Mouse (Mus musculus) embryonic fibroblast, embryonic 13.5 days (primary cell): ENCODE data around the gene Rab5c. TPM values are rescaled to one million over a fixed set of nuclear protein-coding genes. Genes with fewer than 3 reads are reported as not detected.

Experiments used
- H3K27ac ChIP-seq: 2 replicates; pipeline ENCODE4 v1.5.1; 2012; ENCODE audit warnings: low read length, control low read depth, inconsistent platforms; ENCODE audit not compliant: insufficient read depth
- H3K4me1 ChIP-seq: 2 replicates; pipeline ENCODE4 v1.6.1; 2011; ENCODE audit warnings: low read length; ENCODE audit not compliant: control insufficient read depth, insufficient read depth
- H3K4me3 ChIP-seq: 2 replicates; pipeline ENCODE4 v1.5.1; 2011; ENCODE audit warnings: mild to moderate bottlenecking, control low read depth, low read length; ENCODE audit not compliant: insufficient read depth
- CTCF ChIP-seq: IDR thresholded peaks from 2 replicates; pipeline ENCODE4 v1.5.1; 2011; ENCODE audit warnings: mild to moderate bottlenecking, control low read depth, low read length, moderate library complexity, borderline replicate concordance; ENCODE audit not compliant: insufficient read depth
- POLR2A ChIP-seq: IDR thresholded peaks from 2 replicates; pipeline ENCODE4 v1.6.1; 2011; ENCODE audit warnings: low read depth, mild to moderate bottlenecking, control low read depth, low read length, moderate library complexity
- polyA plus RNA-seq: library from polyadenylated mRNA; stranded (reverse); fragments of >200 nt; gene quantifications from 2 replicates; pipeline ENCODE4 v1.2.4, GENCODE M21; 2011; ENCODE audit warnings: low read depth; ENCODE audit not compliant: missing spikeins, insufficient read length

The Rab5c gene
- polyA plus RNA-seq, 1 experiment, result 168 TPM

GRCm38 (mm10) chr11:100769980-100770379 is 32.0 kb upstream of the Rab5c start:
- peak overlapping the region; percentile 78 for H3K4me3 ChIP-seq
- no peaks in the 10 kb centered on the region for H3K4me1 ChIP-seq
- no peak for TF ChIP-seq CTCF
- TF ChIP-seq POLR2A, result no peak
- H3K27ac ChIP-seq, result no peak overlapping the region

- TF ChIP-seq CTCF, result no peak
- no peak for TF ChIP-seq POLR2A
- Histone ChIP-seq H3K27ac (no peak overlapping the region), H3K4me3 (no peak overlapping the region), H3K4me1 (no peaks in the 10 kb centered on the region)
Measured at GRCm38 (mm10) chr11:100767871-100768270, 29.9 kb upstream of the Rab5c start.

GRCm38 (mm10) chr11:100766726-100767125 is 28.7 kb upstream of the Rab5c start:
- Histone ChIP-seq H3K4me3 (no peak overlapping the region), H3K4me1 (no peaks in the 10 kb centered on the region), H3K27ac (no peak overlapping the region)
- TF ChIP-seq CTCF, result no peak
- TF ChIP-seq POLR2A, result no peak

- TF ChIP-seq POLR2A (no peak), CTCF (no peak)
- Histone ChIP-seq H3K4me3 (peak within 1 kb of the TSS; percentile 19; the same call in 1 of the 2 replicates), H3K27ac (no peak within 1 kb of the TSS)
Measured at GRCm38 (mm10) chr11:100762831-100763230, 24.8 kb upstream of the Rab5c start, which contains the start of gene Hcrt. Gene Hcrt, minus strand, starts transcription at chr11:100762931.

GRCm38 (mm10) chr11:100761547-100762045 is 23.6 kb upstream of the Rab5c start:
- Histone ChIP-seq H3K4me1 (no peaks in the 10 kb centered on the region), H3K4me3 (peak overlapping the region; percentile 61), H3K27ac (no peak overlapping the region)
- TF ChIP-seq CTCF (peak; percentile 91), POLR2A (0 out of 2 replicates have a peak, but pooled peaks have one; percentile 24)

More at GRCm38 (mm10) chr11:100762831-100763230, 24.8 kb upstream of the Rab5c start, which contains the start of gene Hcrt:
- H3K4me1 ChIP-seq, result no peaks in the 10 kb centered on the region

GRCm38 (mm10) chr11:100759611-100760233 is 21.7 kb upstream of the Rab5c start, which contains the start of gene Kcnh4:
Gene Kcnh4, minus strand, starts transcription at chr11:100759942.
- no peaks in the 10 kb centered on the region for H3K4me1 ChIP-seq
- H3K4me3 ChIP-seq, result no peak within 1 kb of the TSS
- no peak for TF ChIP-seq POLR2A
- no peak for TF ChIP-seq CTCF
- no peak within 1 kb of the TSS for H3K27ac ChIP-seq

GRCm38 (mm10) chr11:100758707-100759610 is 20.9 kb upstream of the Rab5c start:
- Histone ChIP-seq H3K4me3 (no peak overlapping the region), H3K4me1 (no peaks in the 10 kb centered on the region), H3K27ac (no peak overlapping the region)
- TF ChIP-seq POLR2A, result no peak
- no peak for TF ChIP-seq CTCF

GRCm38 (mm10) chr11:100757566-100757965 is 19.6 kb upstream of the Rab5c start:
- TF ChIP-seq CTCF (no peak), POLR2A (no peak)
- H3K4me1 ChIP-seq, result no peaks in the 10 kb centered on the region
- H3K27ac ChIP-seq, result no peak overlapping the region
- no peak overlapping the region for H3K4me3 ChIP-seq

GRCm38 (mm10) chr11:100756476-100756875 is 18.5 kb upstream of the Rab5c start:
- TF ChIP-seq POLR2A (no peak), CTCF (no peak)
- H3K4me1 ChIP-seq, result no peaks in the 10 kb centered on the region
- H3K4me3 ChIP-seq, result no peak overlapping the region
- H3K27ac ChIP-seq, result no peak overlapping the region

GRCm38 (mm10) chr11:100754693-100755057 is 16.7 kb upstream of the Rab5c start:
- Histone ChIP-seq H3K4me3 (no peak overlapping the region), H3K4me1 (no peaks in the 10 kb centered on the region), H3K27ac (no peak overlapping the region)
- no peak for TF ChIP-seq CTCF
- TF ChIP-seq POLR2A, result no peak
